Mouse (Mus musculus) spleen, adult 2 months (tissue): ENCODE data around the gene Ninl. TPM values are rescaled to one million over a fixed set of nuclear protein-coding genes. Genes with fewer than 3 reads are reported as not detected.

Experiments used
- DNase-seq, 2 experiments: peaks; one replicate each; pipeline versions ENCODE4 v3.0.0 to v3.0.0-alpha.2; 2012 to 2021; ENCODE audit warnings: low spot score in 2 of 2, low read depth in 1 of 2
- H3K27ac ChIP-seq: fragments of 200-500 bp; 2 replicates; pipeline ENCODE4 v1.5.1; 2012; ENCODE audit warnings: low read length, inconsistent platforms; ENCODE audit not compliant: insufficient read depth
- H3K27me3 ChIP-seq: fragments of 200-500 bp; 2 replicates; pipeline ENCODE4 v1.6.1; 2012; ENCODE audit warnings: mild to moderate bottlenecking, moderate library complexity, low read length, inconsistent platforms; ENCODE audit not compliant: control insufficient read depth, insufficient read depth
- H3K36me3 ChIP-seq: fragments of 200-500 bp; 2 replicates; pipeline ENCODE4 v1.6.1; 2012; ENCODE audit warnings: mild to moderate bottlenecking, low read length, inconsistent platforms; ENCODE audit not compliant: control insufficient read depth, insufficient read depth
- H3K4me1 ChIP-seq: fragments of 200-500 bp; 2 replicates; pipeline ENCODE4 v1.6.1; 2011; ENCODE audit warnings: inconsistent platforms; ENCODE audit not compliant: control insufficient read depth, insufficient read depth, insufficient read length
- H3K4me3 ChIP-seq: fragments of 200-500 bp; 2 replicates; pipeline ENCODE4 v1.5.1; 2011; ENCODE audit warnings: mild to moderate bottlenecking, inconsistent platforms; ENCODE audit not compliant: insufficient read depth, insufficient read length; ENCODE audit errors: extremely low read depth
- CTCF ChIP-seq: fragments of 200-500 bp; IDR thresholded peaks from 2 replicates; pipeline ENCODE4 v1.5.1; 2011; ENCODE audit warnings: mild to moderate bottlenecking, inconsistent platforms; ENCODE audit not compliant: insufficient read depth, insufficient read length, insufficient replicate concordance; ENCODE audit errors: extremely low read depth
- POLR2A ChIP-seq: fragments of 200-500 bp; IDR thresholded peaks from 2 replicates; pipeline ENCODE4 v1.6.1; 2011; ENCODE audit warnings: low read depth, low read length, inconsistent platforms
- WGBS: fragments of 180-500 bp; shearing (Covaris S2); methylation state at CpG from one replicate; pipeline ENCODE4 v1.1.7; 2018; 5-methylcytosine and 5-hydroxymethylcytosine counted together
- polyA plus RNA-seq: library from polyadenylated mRNA; depleted of rRNA; stranded (reverse); fragments of >200 nt; gene quantifications from 2 replicates; pipeline ENCODE4 v1.2.3, GENCODE M21; 2012

Gene Ninl
- polyA plus RNA-seq, 1 experiment, result 2.1 TPM

- DNase-seq, result no peak
- no peak overlapping the region for H3K4me3 ChIP-seq
- no peaks in the 10 kb centered on the region for H3K27me3 ChIP-seq
- no peaks in the 10 kb centered on the region for H3K36me3 ChIP-seq
- no peaks in the 10 kb centered on the region for H3K4me1 ChIP-seq
- no peak for TF ChIP-seq POLR2A
- TF ChIP-seq CTCF, result no peak
- no peak overlapping the region for H3K27ac ChIP-seq
Measured at GRCm38 (mm10) chr2:150982051-150982450, 57.1 kb downstream of the Ninl start.

DNA sequence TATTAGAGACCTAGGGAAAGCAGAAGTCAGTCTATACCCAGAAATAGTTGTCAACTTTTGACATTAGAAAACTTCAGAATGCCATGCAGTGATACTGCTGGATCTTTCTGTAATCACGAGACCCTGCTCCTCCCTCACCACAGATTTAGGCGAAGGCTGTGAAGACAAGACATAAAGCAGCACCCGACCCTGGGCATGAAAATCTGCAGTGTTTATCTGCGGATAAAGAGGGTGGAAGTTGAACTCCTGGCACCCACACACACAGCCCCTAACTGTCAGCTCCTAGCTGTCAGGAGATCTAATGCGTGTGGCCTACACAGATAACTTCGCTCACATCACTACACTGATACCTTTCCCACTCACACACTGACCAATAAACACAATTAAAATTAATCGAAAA lies 57.7 kb downstream of the Ninl start:
- no peaks in the 10 kb centered on the region for H3K4me1 ChIP-seq
- H3K36me3 ChIP-seq, result no peaks in the 10 kb centered on the region
- no peak overlapping the region for H3K4me3 ChIP-seq
- TF ChIP-seq POLR2A (no peak), CTCF (no peak)
- H3K27ac ChIP-seq, result no peak overlapping the region
- 72% methylated on average over 7 of the region's 7 CpGs for WGBS
- DNase-seq, result no peak
- H3K27me3 ChIP-seq, result no peaks in the 10 kb centered on the region

GRCm38 (mm10) chr2:150979861-150980620 lies 59.1 kb downstream of the Ninl start:
- Histone ChIP-seq H3K27me3 (no peaks in the 10 kb centered on the region), H3K36me3 (no peaks in the 10 kb centered on the region), H3K4me1 (no peaks in the 10 kb centered on the region), H3K4me3 (no peak overlapping the region), H3K27ac (no peak overlapping the region)
- TF ChIP-seq POLR2A (no peak), CTCF (no peak)
- DNase-seq, result no peak
- WGBS, result 89% methylated on average over 14 of the region's 14 CpGs

DNA sequence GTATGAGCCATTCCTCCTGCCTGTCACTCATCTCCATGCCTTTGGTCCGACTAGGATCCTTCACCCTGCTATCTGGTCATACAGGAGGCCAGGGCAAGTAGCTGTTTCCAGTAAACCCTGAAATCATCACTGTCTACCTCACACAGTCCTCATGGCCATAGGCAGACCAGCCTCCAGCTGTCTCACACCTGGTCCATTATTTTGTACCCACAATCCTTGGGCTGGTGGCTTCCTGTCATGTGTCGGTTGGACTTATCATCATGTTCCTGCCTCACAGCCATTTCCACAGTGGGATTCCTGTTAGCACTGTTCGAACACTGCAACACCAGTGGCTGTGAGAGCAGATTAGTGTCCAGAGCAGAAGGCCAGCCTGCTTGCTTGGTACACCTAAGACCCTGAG lies 60.4 kb downstream of the Ninl start:
- Histone ChIP-seq H3K4me3 (no peak overlapping the region), H3K4me1 (no peaks in the 10 kb centered on the region), H3K27ac (no peak overlapping the region), H3K27me3 (no peaks in the 10 kb centered on the region), H3K36me3 (no peaks in the 10 kb centered on the region)
- WGBS, result 79% methylated on average over 3 of the region's 3 CpGs
- TF ChIP-seq CTCF (no peak), POLR2A (no peak)
- no peak for DNase-seq

GRCm38 (mm10) chr2:150977676-150978075 lies 61.5 kb downstream of the Ninl start:
- Histone ChIP-seq H3K27me3 (no peaks in the 10 kb centered on the region), H3K4me1 (no peaks in the 10 kb centered on the region), H3K4me3 (no peak overlapping the region), H3K27ac (no peak overlapping the region), H3K36me3 (no peaks in the 10 kb centered on the region)
- WGBS, result 90% methylated on average over 6 of the region's 6 CpGs
- TF ChIP-seq CTCF (no peak), POLR2A (no peak)
- DNase-seq, result no peak

GRCm38 (mm10) chr2:150976871-150977270 lies 62.3 kb downstream of the Ninl start:
- Histone ChIP-seq H3K4me1 (no peaks in the 10 kb centered on the region), H3K36me3 (no peaks in the 10 kb centered on the region), H3K4me3 (no peak overlapping the region), H3K27me3 (no peaks in the 10 kb centered on the region), H3K27ac (no peak overlapping the region)
- WGBS, result 92% methylated on average over 5 of the region's 5 CpGs
- no peak for TF ChIP-seq POLR2A
- TF ChIP-seq CTCF, result no peak
- no peak for DNase-seq

DNA sequence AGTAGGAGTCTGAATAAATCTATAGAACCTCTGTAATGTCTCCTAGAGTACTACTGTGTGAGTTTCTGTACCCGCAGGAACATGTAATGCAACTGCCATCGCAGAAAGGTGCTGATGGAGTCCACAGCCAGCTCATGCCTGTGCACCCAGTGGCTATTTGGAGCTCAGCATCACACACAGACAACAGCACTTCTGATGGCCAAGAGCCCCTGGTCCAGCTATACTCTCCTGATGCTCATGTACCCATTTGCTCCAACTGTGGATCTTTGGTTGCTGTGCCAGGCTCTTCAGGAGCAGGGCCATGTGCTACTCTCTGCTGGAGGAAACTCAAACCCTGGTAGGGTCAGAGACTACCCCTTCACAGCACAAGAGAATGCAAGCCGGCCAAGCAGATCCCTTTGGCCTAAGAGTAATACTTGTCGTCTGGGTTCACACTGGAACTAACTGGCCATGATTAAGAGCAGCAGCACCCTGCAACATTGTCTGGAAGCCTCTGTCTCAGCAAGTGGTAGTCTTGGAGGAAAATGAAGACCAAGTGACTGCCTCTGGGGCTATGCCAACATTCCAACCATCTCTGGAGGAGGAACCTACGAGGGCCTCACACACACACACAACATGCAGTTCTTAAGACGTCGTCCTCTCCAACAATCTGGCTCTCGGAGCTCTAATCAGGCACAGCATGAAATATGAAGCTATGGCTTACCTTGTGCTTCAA lies 65.6 kb downstream of the Ninl start:
- WGBS, result 91% methylated on average over 8 of the region's 8 CpGs
- no peaks in the 10 kb centered on the region for H3K4me1 ChIP-seq
- H3K36me3 ChIP-seq, result no peaks in the 10 kb centered on the region
- H3K27me3 ChIP-seq, result no peaks in the 10 kb centered on the region
- no peak overlapping the region for H3K27ac ChIP-seq
- TF ChIP-seq POLR2A (no peak), CTCF (no peak)
- DNase-seq, result no peak
- no peak overlapping the region for H3K4me3 ChIP-seq
